Mouse (Mus musculus) myocyte (in vitro differentiated cells): Measurements from ENCODE around the gene Cobll1.

ENCODE experiments used
- E2F4 ChIP-seq: IDR thresholded peaks from one replicate; pipeline ENCODE4 v1.6.1; 2011; ENCODE audit warnings: mild to moderate bottlenecking, control low read depth, moderate library complexity; ENCODE audit not compliant: insufficient read depth
- MAX ChIP-seq: IDR thresholded peaks from one replicate; pipeline ENCODE4 v1.6.1; 2011; ENCODE audit warnings: low read depth, mild to moderate bottlenecking, control low read depth
- MYOD1 ChIP-seq, 3 experiments: IDR thresholded peaks; one replicate each; pipeline ENCODE4 v1.6.1; 2011; ENCODE audit warnings: control low read depth in 2 of 3, low read depth in 2 of 3, mild to moderate bottlenecking in 2 of 3, moderate library complexity in 1 of 3; ENCODE audit not compliant: insufficient read length in 2 of 3, control insufficient read depth in 1 of 3
- POLR2A ChIP-seq: IDR thresholded peaks from one replicate; pipeline ENCODE4 v1.6.1; 2011; ENCODE audit warnings: low read depth, mild to moderate bottlenecking, control low read depth, moderate library complexity; ENCODE audit not compliant: insufficient read length
- POLR2AphosphoS2 ChIP-seq: IDR thresholded peaks from one replicate; pipeline ENCODE4 v1.6.1; 2011; ENCODE audit warnings: low read depth, control low read depth; ENCODE audit not compliant: insufficient read length
- SRF ChIP-seq: IDR thresholded peaks from one replicate; pipeline ENCODE4 v1.6.1; 2011; ENCODE audit warnings: low read depth; ENCODE audit not compliant: control insufficient read depth, insufficient read length
- USF1 ChIP-seq: IDR thresholded peaks from one replicate; pipeline ENCODE4 v1.6.1; 2011; ENCODE audit warnings: low read depth, mild to moderate bottlenecking, control low read depth, moderate library complexity

- TF ChIP-seq POLR2A (no peak), SRF (no peak), MAX (no peak), E2F4 (no peak), MYOD1 (IDR thresholded peaks at IDR 0.05; ENCODE audit: control insufficient read depth in 1 of 3, insufficient read length in 2 of 3, low read depth in 2 of 3) (no peak), USF1 (no peak), POLR2AphosphoS2 (no peak)
These were observed 2.6 kb downstream of the Cobll1 start for GRCm38 (mm10) chr2:65236644-65237043.
